Mouse (Mus musculus): Measurements from ENCODE around the gene Tchhl1.
A peak's percentile ranks its signal among the peaks of the same experiment; 100 is the strongest.
"Not testable (repeated sequence)": the region's sequence is repeated elsewhere in the genome, so short reads cannot be mapped to it uniquely, and the experiment has no call there.

Tchhl1 gene

GRCm38 (mm10) chr3:93468561-93468960 lies at the start of gene Tchhl1:
Gene Tchhl1, plus strand, starts transcription at chr3:93468754.
- DNase-seq (ENCODE audit: low spot score in 2 of 2) = no peak

- no peak for DNase-seq (ENCODE audit: low spot score in 2 of 2)
These were observed 36.9 kb upstream of the Tchhl1 start for GRCm38 (mm10) chr3:93431673-93432072.

GRCm38 (mm10) chr3:93442030-93442429 lies 26.5 kb upstream of the Tchhl1 start, which contains the start of gene Tchh:
Gene Tchh, plus strand, starts transcription at chr3:93442330.
- DNase-seq (ENCODE audit: low spot score in 2 of 2) = no peak

- DNase-seq (ENCODE audit: low spot score in 2 of 2) = no peak
These were observed 25.0 kb upstream of the Tchhl1 start for GRCm38 (mm10) chr3:93443501-93444101.

GRCm38 (mm10) chr3:93444343-93445164 lies 24.0 kb upstream of the Tchhl1 start:
- DNase-seq (ENCODE audit: low spot score in 2 of 2) = peak in 1 of 2 experiments; percentile 7

- DNase-seq (ENCODE audit: low spot score in 2 of 2) = no peak
These were observed 23.3 kb upstream of the Tchhl1 start for GRCm38 (mm10) chr3:93445165-93445705.

- DNase-seq (ENCODE audit: low spot score in 2 of 2) = no peak
These were observed 22.3 kb upstream of the Tchhl1 start for GRCm38 (mm10) chr3:93446128-93446755.

GRCm38 (mm10) chr3:93446756-93447137 lies 21.8 kb upstream of the Tchhl1 start:
- not testable (repeated sequence) for DNase-seq (ENCODE audit: low spot score in 2 of 2)

GRCm38 (mm10) chr3:93447138-93447841 lies 21.3 kb upstream of the Tchhl1 start:
- no peak for DNase-seq (ENCODE audit: low spot score in 2 of 2)

GRCm38 (mm10) chr3:93466556-93466955 lies 2.0 kb upstream of the Tchhl1 start:
- no peak for DNase-seq (ENCODE audit: low spot score in 2 of 2)

- no peak for DNase-seq (ENCODE audit: low spot score in 2 of 2)
These were observed 1.4 kb upstream of the Tchhl1 start for GRCm38 (mm10) chr3:93467130-93467529.

GRCm38 (mm10) chr3:93469629-93470028 lies 1.1 kb downstream of the Tchhl1 start:
- DNase-seq (ENCODE audit: low spot score in 2 of 2) = no peak

GRCm38 (mm10) chr3:93480053-93480452 lies 11.5 kb downstream of the Tchhl1 start:
- no peak for DNase-seq (ENCODE audit: low spot score in 2 of 2)

GRCm38 (mm10) chr3:93481982-93482616 lies 13.5 kb downstream of the Tchhl1 start:
- no peak for DNase-seq (ENCODE audit: low spot score in 2 of 2)

- DNase-seq (ENCODE audit: low spot score in 2 of 2) = no peak
These were observed 17.1 kb downstream of the Tchhl1 start for GRCm38 (mm10) chr3:93485611-93486010.

- DNase-seq (ENCODE audit: low spot score in 2 of 2) = no peak
These were observed 20.0 kb downstream of the Tchhl1 start for GRCm38 (mm10) chr3:93488541-93488940.

GRCm38 (mm10) chr3:93492176-93492575 lies 23.6 kb downstream of the Tchhl1 start:
- no peak for DNase-seq (ENCODE audit: low spot score in 2 of 2)

GRCm38 (mm10) chr3:93493992-93494391 lies 25.4 kb downstream of the Tchhl1 start:
- DNase-seq (ENCODE audit: low spot score in 2 of 2) = peak; percentile 17 to 48

GRCm38 (mm10) chr3:93494774-93495173 lies 26.2 kb downstream of the Tchhl1 start:
- not testable (repeated sequence) for DNase-seq (ENCODE audit: low spot score in 2 of 2)

GRCm38 (mm10) chr3:93497131-93497530 lies 28.6 kb downstream of the Tchhl1 start:
- no peak for DNase-seq (ENCODE audit: low spot score in 2 of 2)

GRCm38 (mm10) chr3:93499129-93499528 lies 30.6 kb downstream of the Tchhl1 start:
- no peak for DNase-seq (ENCODE audit: low spot score in 2 of 2)
